Mouse (Mus musculus): ENCODE data around the gene Pparg. TPM values are rescaled to one million over a fixed set of nuclear protein-coding genes. Genes with fewer than 3 reads are reported as not detected.

Gene Pparg
- polyA plus RNA-seq, 1 experiment from 2014 or later: 0.22 TPM

Other genes with a start within 250 kb of the Pparg start
- 2.8 and 3.4 TPM in 2 replicates for gene Syn2, start 226.0 kb upstream of the Pparg start, polyA plus RNA-seq (2014; fragmentation: Nextera tagmentation; extraction: Ambion mirVana)
- not detected in 2 replicates for gene Gm17482, start 133.6 kb upstream of the Pparg start, polyA plus RNA-seq (2014; fragmentation: Nextera tagmentation; extraction: Ambion mirVana)
- gene Timp4, start 108.7 kb upstream of the Pparg start, polyA plus RNA-seq (2014; fragmentation: Nextera tagmentation; extraction: Ambion mirVana): 0.27 and 0.50 TPM in 2 replicates
- 29.4 and 30.3 TPM in 2 replicates for gene Tsen2, start 183.7 kb downstream of the Pparg start, polyA plus RNA-seq (2014; fragmentation: Nextera tagmentation; extraction: Ambion mirVana)
- gene Mkrn2os, start 231.6 kb downstream of the Pparg start, polyA plus RNA-seq (2014; fragmentation: Nextera tagmentation; extraction: Ambion mirVana): 0.31 and 0.38 TPM in 2 replicates
- 28.1 and 28.5 TPM in 2 replicates for gene Mkrn2, start 241.0 kb downstream of the Pparg start, polyA plus RNA-seq (2014; fragmentation: Nextera tagmentation; extraction: Ambion mirVana)

All from embryonic facial prominence, embryonic 11.5 days (tissue).